Mouse (Mus musculus) forebrain, postnatal 0 days (tissue): ENCODE data around the gene Fmo9. TPM values are rescaled to one million over a fixed set of nuclear protein-coding genes. Genes with fewer than 3 reads are reported as not detected.

Experiments used
- ATAC-seq: fragments of 200-750 bp; cut with Nextera tagmentation; 2 replicates; pipeline ENCODE4 v1.8.0; 2017; ENCODE audit warnings: mild to moderate bottlenecking, moderate library complexity
- DNase-seq: peaks from one replicate; pipeline ENCODE4 v3.0.0-alpha.2; 2015
- H3K27ac ChIP-seq: fragments of 300-500 bp; sonication (generic); 2 replicates; pipeline ENCODE4 v1.5.1; 2014; ENCODE audit warnings: low read depth, mild to moderate bottlenecking, antibody characterized with exemption, low read length, moderate library complexity, mixed read lengths
- H3K27me3 ChIP-seq: fragments of 300-500 bp; sonication (generic); 2 replicates; pipeline ENCODE4 v1.6.1; 2014; ENCODE audit warnings: mild to moderate bottlenecking, low read length, mixed read lengths; ENCODE audit not compliant: insufficient read depth
- H3K36me3 ChIP-seq: fragments of 300-500 bp; sonication (generic); 2 replicates; pipeline ENCODE4 v1.6.1; 2014; ENCODE audit warnings: mild to moderate bottlenecking, moderate library complexity; ENCODE audit not compliant: insufficient read depth
- H3K4me1 ChIP-seq: fragments of 300-500 bp; sonication (generic); 2 replicates; pipeline ENCODE4 v1.6.1; 2014; ENCODE audit warnings: antibody characterized with exemption; ENCODE audit not compliant: insufficient read depth
- H3K4me2 ChIP-seq: fragments of 300-500 bp; sonication (generic); 2 replicates; pipeline ENCODE4 v1.6.1; 2014; ENCODE audit warnings: low read depth, mild to moderate bottlenecking, moderate library complexity
- H3K4me3 ChIP-seq: fragments of 300-500 bp; sonication (generic); 2 replicates; pipeline ENCODE4 v1.5.1; 2014; ENCODE audit warnings: low read depth, low read length, mixed read lengths
- H3K9ac ChIP-seq: fragments of 300-500 bp; sonication (generic); 2 replicates; pipeline ENCODE4 v1.6.1; 2014; ENCODE audit warnings: mild to moderate bottlenecking
- H3K9me3 ChIP-seq: fragments of 300-500 bp; sonication (generic); 2 replicates; pipeline ENCODE4 v1.6.1; 2016; ENCODE audit warnings: low read length
- CTCF ChIP-seq: sonication (generic); IDR thresholded peaks from 2 replicates; pipeline ENCODE4 v1.5.1; 2016; ENCODE audit warnings: antibody characterized with exemption, control low read depth, low read depth
- WGBS: fragments of 180-500 bp; shearing (Covaris S2); extraction: QIAGEN DNeasy Blood & Tissue Kit; methylation state at CpG from one replicate; pipeline ENCODE4 v1.1.7; 2014; 5-methylcytosine and 5-hydroxymethylcytosine counted together
- microRNA-seq, 2 experiments: library from miRNA; unstranded; fragments of <30 nt; microRNA quantifications; one replicate each; pipeline ENCODE4; 2016
- polyA plus RNA-seq: library from polyadenylated mRNA; unstranded; fragments of >200 nt; fragmentation: Nextera tagmentation; extraction: Ambion mirVana; gene quantifications from 2 replicates; pipeline ENCODE4 v1.2.1, GENCODE M21; 2015
- total RNA-seq: library from RNA; depleted of rRNA; stranded (reverse); fragments of >200 nt; gene quantifications from 2 replicates; pipeline ENCODE4 v1.2.3, GENCODE M21; 2014; rRNA removed

Fmo9 gene
- total and polyA plus RNA-seq, 2 experiments from 2014 or later: not detected

DNA sequence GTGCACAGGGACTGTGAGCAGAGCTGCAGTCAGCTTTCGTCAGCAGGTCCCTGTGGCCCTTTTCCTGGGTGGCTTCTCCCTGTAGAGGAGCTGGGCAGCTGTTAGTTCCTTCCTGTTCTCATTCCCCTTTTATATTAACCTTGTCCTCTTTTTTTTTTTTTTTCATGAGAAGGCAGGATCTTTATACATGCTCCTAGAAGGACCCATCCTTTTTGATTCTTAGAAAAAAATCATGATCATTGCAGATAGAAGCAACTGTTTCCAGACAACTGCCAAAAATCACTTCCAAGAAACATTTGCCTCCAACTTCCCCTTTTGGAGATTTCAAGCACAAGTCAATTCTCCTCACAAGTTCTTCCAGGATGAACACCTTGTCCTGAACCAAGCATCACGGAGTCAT is 34.1 kb downstream of the Fmo9 start, which contains the start of gene Gm4847:
TSS of gene Gm4847 (minus strand) at position 101 of the 400 bp plus-strand sequence.
- no peak for DNase-seq
- ATAC-seq: no peak
- Histone ChIP-seq H3K9ac (no peak within 1 kb of the TSS), H3K4me3 (no peak within 1 kb of the TSS), H3K9me3 (no peaks in the 10 kb centered on the region), H3K27ac (no peak within 1 kb of the TSS), H3K4me1 (no peaks in the 10 kb centered on the region), H3K27me3 (no peaks in the 10 kb centered on the region), H3K36me3 (no peaks in the 10 kb centered on the region), H3K4me2 (no peak within 1 kb of the TSS)
- WGBS: 86% methylated on average over 2 of the region's 2 CpGs
- TF ChIP-seq CTCF: no peak

Small RNA genes lying within 50 kb of the gene (microRNA-seq; reads per million reads assigned to microRNA genes)
- 0 reads per million in 2 experiments for gene Gm22992

Other genes starting within 250 kb of the Fmo9 start
- not detected in 2 replicates for gene Gm4846, start 184.3 kb downstream of the Fmo9 start, total RNA-seq
- gene Gm4846, start 184.3 kb downstream of the Fmo9 start, polyA plus RNA-seq: not detected in 2 replicates
- not detected in 2 replicates for gene Gm4847, start 34.2 kb downstream of the Fmo9 start, total RNA-seq
- not detected in 2 replicates for gene Gm4847, start 34.2 kb downstream of the Fmo9 start, polyA plus RNA-seq